ENCODE assay signal across 9 mouse cellular contexts in genomic region chr9:85779458-85779857, GRCm38 (mm10). TPM values are rescaled to one million over a fixed set of nuclear protein-coding genes. Genes with fewer than 3 reads are reported as not detected.
A peak's percentile ranks its signal among the peaks of the same experiment; 100 is the strongest.
DNase-seq lines count a peak whose midpoint lies in the region; ATAC-seq and TF ChIP-seq lines count a peak whose summit lies in the region.
"Had no signal": no experiment of that assay in that cellular context is flagged by ENCODE, and none has a peak within 500 bp of the region (broad histone marks: within the 10 kb centered on the region; RNA-seq: fewer than 3 reads in every experiment).

No protein-coding gene starts in this region.

- H3K27me3 ChIP-seq in midbrain, embryonic 11.5 days (ENCODE audit: control insufficient read depth, insufficient read depth, low read length): no peaks in the 10 kb centered on the region
- H3K27me3 ChIP-seq in midbrain, embryonic 10.5 days (ENCODE audit: low read depth, poor library complexity, severe bottlenecking): 0 out of 2 replicates have a peak, but pooled peaks cover 8% of the 10 kb centered on the region
- no peaks in the 10 kb centered on the region for H3K27me3 ChIP-seq in forebrain, embryonic 16.5 days (replicated peaks; ENCODE audit: control insufficient read depth, insufficient read depth, low read length)
- H3K27me3 ChIP-seq in stomach, postnatal 0 days (ENCODE audit: control insufficient read depth, insufficient read depth, low read length): no peaks in the 10 kb centered on the region

- ATAC-seq in midbrain, embryonic 11.5 days (ENCODE audit: low FRiP score): no peak
- 0 out of 2 replicates have a peak, but pooled peaks have one; percentile 62 for ATAC-seq in forebrain, embryonic 16.5 days
- ATAC-seq in stomach, postnatal 0 days (ENCODE audit: low FRiP score, low TSS enrichment): no peak
- no peak for ATAC-seq in monocyte, adult 5-6 weeks (replicated peaks; ENCODE audit: insufficient number of reproducible peaks, low FRiP score, low TSS enrichment, poor library complexity, severe bottlenecking)

- no peak overlapping the region for H3K9ac ChIP-seq in midbrain, embryonic 11.5 days (ENCODE audit: low read length)
- no peak overlapping the region for H3K9ac ChIP-seq in forebrain, embryonic 16.5 days (replicated peaks; ENCODE audit: low read depth, low read length)
- no peak overlapping the region for H3K9ac ChIP-seq in stomach, postnatal 0 days (ENCODE audit: low read length)
- H3K9ac ChIP-seq: heart, embryonic 13.5 days had no signal

- no peaks in the 10 kb centered on the region for H3K4me1 ChIP-seq in midbrain, embryonic 11.5 days (ENCODE audit: control insufficient read depth, insufficient read depth, low read length)
- H3K4me1 ChIP-seq in midbrain, embryonic 10.5 days: no peaks in the 10 kb centered on the region
- H3K4me1 ChIP-seq in forebrain, embryonic 16.5 days (replicated peaks; ENCODE audit: control insufficient read depth, insufficient read depth, low read length): peaks cover 4% of the 10 kb centered on the region
- H3K4me1 ChIP-seq in stomach, postnatal 0 days (replicated peaks; ENCODE audit: control insufficient read depth, insufficient read depth): no peaks in the 10 kb centered on the region
- H3K4me1 ChIP-seq: heart, embryonic 13.5 days had no signal

- H3K4me2 ChIP-seq in midbrain, embryonic 11.5 days: no peak overlapping the region
- H3K4me2 ChIP-seq in forebrain, embryonic 16.5 days (ENCODE audit: low read length): no peak overlapping the region
- H3K4me2 ChIP-seq in stomach, postnatal 0 days (replicated peaks; ENCODE audit: low read depth): no peak overlapping the region
- H3K4me2 ChIP-seq: heart, embryonic 13.5 days had no signal

- peak; percentile 65 for TF ChIP-seq CTCF in gastrocnemius, adult 2 months (IDR thresholded peaks at IDR 0.05)
- peak; percentile 77 for TF ChIP-seq CTCF in stomach, postnatal 0 days (IDR thresholded peaks at IDR 0.05; ENCODE audit: low read depth)

- H3K9me3 ChIP-seq in midbrain, embryonic 11.5 days (ENCODE audit: control insufficient read depth, low read length): no peaks in the 10 kb centered on the region
- H3K9me3 ChIP-seq in midbrain, embryonic 10.5 days (replicated peaks): no peaks in the 10 kb centered on the region
- no peaks in the 10 kb centered on the region for H3K9me3 ChIP-seq in forebrain, embryonic 16.5 days (ENCODE audit: control insufficient read depth, low read length)
- H3K9me3 ChIP-seq in stomach, postnatal 0 days (ENCODE audit: control insufficient read depth, low read length): no peaks in the 10 kb centered on the region
- H3K9me3 ChIP-seq: heart, embryonic 13.5 days had no signal

- H3K27ac ChIP-seq in gastrocnemius, adult 2 months: no peak overlapping the region
- no peak overlapping the region for H3K27ac ChIP-seq in midbrain, embryonic 11.5 days (ENCODE audit: low read depth, low read length)
- H3K27ac ChIP-seq in midbrain, embryonic 10.5 days (replicated peaks): no peak overlapping the region
- no peak overlapping the region for H3K27ac ChIP-seq in forebrain, embryonic 16.5 days (ENCODE audit: low read length)
- no peak overlapping the region for H3K27ac ChIP-seq in stomach, postnatal 0 days (replicated peaks)
- H3K27ac ChIP-seq: heart, embryonic 13.5 days had no signal

- intact Hi-C loops in gastrocnemius, adult 2 months (cut with DNase I): loop anchor here (1.0 kb wide), 1 partner anchor 670 kb away; no protein-coding TSS in a partner anchor
- intact Hi-C loops in gastrocnemius, postnatal 14 days (cut with DNase I; ENCODE audit: low total_unique reads): loop anchor here (2.0 kb wide), 1 partner anchor 667 kb away; no protein-coding TSS in a partner anchor

- no peak overlapping the region for H3K4me3 ChIP-seq in gastrocnemius, adult 2 months
- H3K4me3 ChIP-seq in midbrain, embryonic 11.5 days (ENCODE audit: low read depth, low read length): no peak overlapping the region
- H3K4me3 ChIP-seq in midbrain, embryonic 10.5 days: no peak overlapping the region
- H3K4me3 ChIP-seq in forebrain, embryonic 16.5 days (replicated peaks; ENCODE audit: low read length): no peak overlapping the region
- H3K4me3 ChIP-seq in stomach, postnatal 0 days (ENCODE audit: low read depth, low read length): no peak overlapping the region
- H3K4me3 ChIP-seq: heart, embryonic 13.5 days had no signal

- no peak for DNase-seq in gastrocnemius, adult 2 months
- DNase-seq in gastrocnemius, postnatal 14 days: no peak
- peak; percentile 88 for DNase-seq in midbrain, embryonic 11.5 days (ENCODE audit: low spot score, missing footprints)
- DNase-seq in midbrain, embryonic 10.5 days (ENCODE audit: low spot score): no peak
- no peak for DNase-seq in stomach, postnatal 0 days (ENCODE audit: low spot score)
- DNase-seq in testis, postnatal 10 days (ENCODE audit: low spot score): no peak

- TF ChIP-seq EP300 in stomach, postnatal 0 days (optimal IDR thresholded peaks at IDR 0.05): no peak

- H3K36me3 ChIP-seq in midbrain, embryonic 11.5 days (ENCODE audit: control insufficient read depth, insufficient read depth, low read length): no peaks in the 10 kb centered on the region
- no peaks in the 10 kb centered on the region for H3K36me3 ChIP-seq in midbrain, embryonic 10.5 days
- no peaks in the 10 kb centered on the region for H3K36me3 ChIP-seq in forebrain, embryonic 16.5 days (ENCODE audit: control insufficient read depth, insufficient read depth)
- H3K36me3 ChIP-seq in stomach, postnatal 0 days (ENCODE audit: control insufficient read depth, insufficient read depth, low read length): no peaks in the 10 kb centered on the region
- H3K36me3 ChIP-seq: heart, embryonic 13.5 days had no signal

- WGBS in midbrain, embryonic 11.5 days: 35% methylated on average over 4 of the region's 4 CpGs
- 35% methylated on average over 4 of the region's 4 CpGs for WGBS in midbrain, embryonic 10.5 days
- WGBS in forebrain, embryonic 16.5 days: 31% methylated on average over 4 of the region's 4 CpGs
- 20% methylated on average over 4 of the region's 4 CpGs for WGBS in stomach, postnatal 0 days

RNA-seq across cellular contexts. Expression of gene Ibtk, which starts 30.3 kb away (rescaled TPM):
- total RNA-seq in gastrocnemius, adult 2 months (2021): 10 to 100 TPM; 48.6 to 61.6 TPM
- 10 to 100 TPM; 41.7 to 43.0 TPM for total RNA-seq in gastrocnemius, postnatal 14 days (2021)
- polyA plus RNA-seq in midbrain, embryonic 11.5 days (2014; fragmentation: Nextera tagmentation; extraction: Ambion mirVana): 42.5 and 46.4 TPM in 2 replicates
- 31.5 and 36.0 TPM in 2 replicates for polyA plus RNA-seq in midbrain, embryonic 10.5 days (2016; fragmentation: Nextera tagmentation; extraction: Ambion mirVana)
- 30.3 and 35.0 TPM in 2 replicates for polyA plus RNA-seq in forebrain, embryonic 16.5 days (2015; fragmentation: Nextera tagmentation; extraction: Ambion mirVana)
- 18.0 and 19.7 TPM in 2 replicates for polyA plus RNA-seq in stomach, postnatal 0 days (2015; fragmentation: Nextera tagmentation; extraction: Ambion mirVana)
- 56.5 to 67.3 TPM (median 57.6 TPM) in 3 replicates for total RNA-seq in monocyte, adult 5-6 weeks (2017)
